Mouse (Mus musculus) ES-CJ7 (cell line): ENCODE results near the gene Ankdd1b.
A peak's percentile ranks its signal among the peaks of the same experiment; 100 is the strongest.

Experiments used
- DNase-seq: peaks from one replicate; pipeline ENCODE4 v3.0.0; 2011; ENCODE audit warnings: low read depth, low spot score

Ankdd1b gene

GRCm38 (mm10) chr13:96454288-96454687 is 16.7 kb downstream of the Ankdd1b start:
- DNase-seq = no peak

- no peak for DNase-seq
Measured at GRCm38 (mm10) chr13:96452621-96453020, 18.4 kb downstream of the Ankdd1b start.

- no peak for DNase-seq
Measured at GRCm38 (mm10) chr13:96451386-96452140, 19.4 kb downstream of the Ankdd1b start.

GRCm38 (mm10) chr13:96450869-96451268 is 20.1 kb downstream of the Ankdd1b start:
- no peak for DNase-seq

GRCm38 (mm10) chr13:96450205-96450856 is 20.7 kb downstream of the Ankdd1b start:
- no peak for DNase-seq

- no peak for DNase-seq
Measured at GRCm38 (mm10) chr13:96440436-96440835, 30.6 kb downstream of the Ankdd1b start.

GRCm38 (mm10) chr13:96436921-96437320 is 34.1 kb downstream of the Ankdd1b start:
- no peak for DNase-seq

- DNase-seq = no peak
Measured at GRCm38 (mm10) chr13:96435793-96436192, 35.2 kb downstream of the Ankdd1b start.

GRCm38 (mm10) chr13:96434899-96435331 is 36.1 kb downstream of the Ankdd1b start:
- no peak for DNase-seq

- DNase-seq = no peak
Measured at GRCm38 (mm10) chr13:96433648-96434190, 37.3 kb downstream of the Ankdd1b start.

GRCm38 (mm10) chr13:96433041-96433440 is 38.0 kb downstream of the Ankdd1b start:
- no peak for DNase-seq

- no peak for DNase-seq
Measured at GRCm38 (mm10) chr13:96432376-96432811, 38.6 kb downstream of the Ankdd1b start.

- DNase-seq = peak; percentile 84
Measured at GRCm38 (mm10) chr13:96431595-96432156, 39.3 kb downstream of the Ankdd1b start.

GRCm38 (mm10) chr13:96428531-96428930 is 42.5 kb downstream of the Ankdd1b start:
- DNase-seq = no peak

GRCm38 (mm10) chr13:96426044-96426443 is 45.0 kb downstream of the Ankdd1b start:
- no peak for DNase-seq

- DNase-seq = no peak
Measured at GRCm38 (mm10) chr13:96424496-96425274, 46.3 kb downstream of the Ankdd1b start.

- DNase-seq = no peak
Measured at GRCm38 (mm10) chr13:96421230-96421629, 49.8 kb downstream of the Ankdd1b start.

GRCm38 (mm10) chr13:96418487-96418886 is 52.5 kb downstream of the Ankdd1b start:
- no peak for DNase-seq

GRCm38 (mm10) chr13:96417261-96417813 is 53.7 kb downstream of the Ankdd1b start:
- no peak for DNase-seq

GRCm38 (mm10) chr13:96416380-96416779 is 54.6 kb downstream of the Ankdd1b start:
- no peak for DNase-seq

GRCm38 (mm10) chr13:96414384-96414783 is 56.6 kb downstream of the Ankdd1b start:
- DNase-seq = no peak
